Mouse (Mus musculus): ENCODE measurements at regions not wholly inside any gene's neighbourhood (a gene's known extent, or its start where the extent isn't known, plus 50 kb on each side); places are given as distances from the start of the nearest gene placed in this dataset.

GRCm38 (mm10) chr15:87818566-87818965 is 274.5 kb downstream of the Fam19a5 start:
- TF ChIP-seq CTCF (IDR thresholded peaks at IDR 0.05) = no peak
- no peak for TF ChIP-seq EP300 (IDR thresholded peaks at IDR 0.05)

All from lung, postnatal 0 days (tissue).